Mouse (Mus musculus): ENCODE data around the gene Cers6. TPM values are rescaled to one million over a fixed set of nuclear protein-coding genes. Genes with fewer than 3 reads are reported as not detected.

The Cers6 gene
- polyA plus RNA-seq (2012), result 0.04 TPM in 1 of 2 replicates, not detected in the other

- Histone ChIP-seq H3K27me3 (ENCODE audit: control insufficient read depth) (peaks cover 39% of the 10 kb centered on the region), H3K4me3 (replicated peaks) (peak within 1 kb of the TSS; percentile 67), H3K9me3 (ENCODE audit: control insufficient read depth, low read length) (no peaks in the 10 kb centered on the region), H3K36me3 (ENCODE audit: control insufficient read depth) (no peaks in the 10 kb centered on the region), H3K4me1 (ENCODE audit: control insufficient read depth) (peaks cover 18% of the 10 kb centered on the region)
- TF ChIP-seq TAL1 (IDR thresholded peaks at IDR 0.05; ENCODE audit: low read length) (no peak), GATA1 (IDR thresholded peaks at IDR 0.05; ENCODE audit: low read length) (no peak)
These were observed at the start of gene Cers6 for GRCm38 (mm10) chr2:68860904-68861685. Gene Cers6 (plus strand): TSS chr2:68861441.

DNA sequence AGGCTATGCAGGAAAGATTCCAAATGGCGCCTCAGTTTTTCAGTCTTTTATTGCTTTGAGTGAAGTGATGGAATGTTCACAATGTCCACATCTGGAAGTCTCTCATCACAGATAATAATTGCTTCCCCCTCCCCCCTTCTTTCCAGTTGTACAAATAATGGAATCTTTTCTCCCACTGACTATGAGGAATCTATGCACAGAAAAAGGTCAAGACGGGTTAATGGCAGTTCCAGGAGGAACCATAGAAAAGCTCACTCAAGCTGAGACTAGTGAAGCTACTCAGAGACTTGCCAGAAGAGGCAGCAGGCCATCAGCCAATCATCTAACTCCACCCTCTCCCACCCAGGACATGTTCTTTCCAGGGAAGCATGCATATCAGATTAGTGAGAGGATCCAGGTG, 46.8 kb upstream of the Cers6 start:
- Histone ChIP-seq H3K9me3 (ENCODE audit: control insufficient read depth, low read length) (no peaks in the 10 kb centered on the region), H3K4me1 (ENCODE audit: control insufficient read depth) (no peaks in the 10 kb centered on the region), H3K27me3 (ENCODE audit: control insufficient read depth) (no peaks in the 10 kb centered on the region), H3K4me3 (replicated peaks) (no peak overlapping the region), H3K36me3 (ENCODE audit: control insufficient read depth) (no peaks in the 10 kb centered on the region)
- TF ChIP-seq TAL1 (IDR thresholded peaks at IDR 0.05; ENCODE audit: low read length), result no peak
- no peak for TF ChIP-seq GATA1 (IDR thresholded peaks at IDR 0.05; ENCODE audit: low read length)

DNA sequence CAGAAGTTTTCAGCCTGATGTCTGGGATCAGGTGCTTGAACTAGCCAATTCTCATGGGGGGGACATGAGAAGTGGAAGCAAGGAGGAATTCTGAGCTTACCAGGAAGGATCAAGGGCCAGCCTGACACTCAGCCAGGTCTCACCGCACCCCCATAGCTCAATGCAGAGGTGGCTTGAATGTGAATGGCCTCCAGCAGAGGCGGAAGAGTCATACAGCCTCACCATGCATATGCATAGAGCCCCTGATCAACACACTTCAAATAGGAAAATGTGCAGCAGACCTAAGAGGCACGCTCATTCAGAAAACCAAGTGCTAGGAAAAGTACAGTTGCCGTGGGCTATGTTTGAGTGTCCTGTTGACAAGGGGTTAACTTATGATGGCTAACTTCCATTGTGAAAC, 42.2 kb upstream of the Cers6 start:
- TF ChIP-seq GATA1 (IDR thresholded peaks at IDR 0.05; ENCODE audit: low read length) (no peak), TAL1 (IDR thresholded peaks at IDR 0.05; ENCODE audit: low read length) (no peak)
- no peak overlapping the region for H3K4me3 ChIP-seq (replicated peaks)
- H3K9me3 ChIP-seq (ENCODE audit: control insufficient read depth, low read length), result no peaks in the 10 kb centered on the region
- no peaks in the 10 kb centered on the region for H3K4me1 ChIP-seq (ENCODE audit: control insufficient read depth)
- H3K27me3 ChIP-seq (ENCODE audit: control insufficient read depth), result no peaks in the 10 kb centered on the region
- no peaks in the 10 kb centered on the region for H3K36me3 ChIP-seq (ENCODE audit: control insufficient read depth)

DNA sequence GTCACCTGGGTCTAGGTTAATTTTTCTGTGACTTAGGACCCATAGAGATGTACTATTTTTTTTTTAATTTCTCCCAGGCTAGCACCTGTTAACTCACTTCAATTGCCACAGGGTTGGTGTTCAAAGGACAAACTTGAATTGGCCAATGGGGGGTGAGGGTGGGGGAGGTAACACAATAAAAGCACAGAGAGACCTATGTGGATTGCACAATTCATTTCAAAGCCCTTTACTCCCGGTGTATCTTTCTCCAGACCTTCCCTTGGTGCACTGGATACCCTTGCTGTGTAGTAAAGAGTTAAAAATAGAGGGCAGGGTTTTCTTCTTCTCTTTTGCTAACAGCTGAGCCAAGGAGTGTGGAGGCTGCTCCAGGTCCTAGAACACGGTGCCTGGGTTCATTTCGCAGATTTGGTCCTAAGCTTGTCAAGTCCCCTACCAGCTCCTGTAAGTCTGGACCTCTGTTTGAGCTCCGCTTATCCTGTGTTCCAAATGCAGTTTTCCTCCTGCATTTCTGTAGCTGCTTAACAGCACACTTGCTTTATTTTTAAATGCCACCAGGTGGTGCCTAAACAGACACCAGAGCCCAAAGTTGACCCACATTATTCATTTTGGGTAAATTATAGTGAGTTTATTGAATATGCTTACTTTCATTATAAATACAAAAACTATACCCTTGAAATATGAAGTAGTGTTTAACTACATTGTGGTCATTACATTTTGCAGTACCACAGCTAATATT, 38.9 kb upstream of the Cers6 start:
- H3K36me3 ChIP-seq (ENCODE audit: control insufficient read depth), result no peaks in the 10 kb centered on the region
- TF ChIP-seq GATA1 (IDR thresholded peaks at IDR 0.05; ENCODE audit: low read length) (no peak), TAL1 (IDR thresholded peaks at IDR 0.05; ENCODE audit: low read length) (no peak)
- H3K27me3 ChIP-seq (ENCODE audit: control insufficient read depth), result no peaks in the 10 kb centered on the region
- H3K9me3 ChIP-seq (ENCODE audit: control insufficient read depth, low read length), result no peaks in the 10 kb centered on the region
- H3K4me3 ChIP-seq (replicated peaks), result no peak overlapping the region
- H3K4me1 ChIP-seq (ENCODE audit: control insufficient read depth), result no peaks in the 10 kb centered on the region

- no peaks in the 10 kb centered on the region for H3K27me3 ChIP-seq (ENCODE audit: control insufficient read depth)
- H3K36me3 ChIP-seq (ENCODE audit: control insufficient read depth), result no peaks in the 10 kb centered on the region
- H3K9me3 ChIP-seq (ENCODE audit: control insufficient read depth, low read length), result no peaks in the 10 kb centered on the region
- no peak for TF ChIP-seq GATA1 (IDR thresholded peaks at IDR 0.05; ENCODE audit: low read length)
- no peak for TF ChIP-seq TAL1 (IDR thresholded peaks at IDR 0.05; ENCODE audit: low read length)
- no peak overlapping the region for H3K4me3 ChIP-seq (replicated peaks)
- no peaks in the 10 kb centered on the region for H3K4me1 ChIP-seq (ENCODE audit: control insufficient read depth)
These were observed 35.8 kb upstream of the Cers6 start for GRCm38 (mm10) chr2:68825326-68826020.

- Histone ChIP-seq H3K4me1 (ENCODE audit: control insufficient read depth) (no peaks in the 10 kb centered on the region), H3K9me3 (ENCODE audit: control insufficient read depth, low read length) (no peaks in the 10 kb centered on the region), H3K4me3 (replicated peaks) (no peak overlapping the region), H3K27me3 (ENCODE audit: control insufficient read depth) (no peaks in the 10 kb centered on the region), H3K36me3 (ENCODE audit: control insufficient read depth) (no peaks in the 10 kb centered on the region)
- no peak for TF ChIP-seq TAL1 (IDR thresholded peaks at IDR 0.05; ENCODE audit: low read length)
- TF ChIP-seq GATA1 (IDR thresholded peaks at IDR 0.05; ENCODE audit: low read length), result no peak
These were observed 17.9 kb upstream of the Cers6 start for GRCm38 (mm10) chr2:68843330-68843729.

DNA sequence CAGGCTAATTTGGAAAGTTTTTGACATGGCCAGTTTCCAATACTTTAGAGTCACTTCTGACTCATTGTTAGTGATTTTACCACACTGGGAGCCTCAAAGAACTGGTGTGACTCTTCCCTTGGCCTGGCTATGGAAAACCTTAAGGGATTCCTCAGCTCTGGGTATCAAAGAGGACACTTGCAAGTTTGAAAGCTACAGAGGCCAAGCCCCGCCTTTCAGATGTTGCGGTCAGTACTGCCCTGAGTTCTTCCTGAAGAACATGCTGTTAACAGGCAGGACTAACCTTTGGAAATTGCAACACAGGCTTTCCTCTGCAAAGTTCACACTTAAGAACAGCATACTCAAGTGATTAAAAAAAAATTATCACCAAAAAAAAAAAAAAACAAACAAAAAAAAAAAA, 16.7 kb upstream of the Cers6 start:
- Histone ChIP-seq H3K27me3 (ENCODE audit: control insufficient read depth) (no peaks in the 10 kb centered on the region), H3K4me3 (replicated peaks) (no peak overlapping the region), H3K9me3 (ENCODE audit: control insufficient read depth, low read length) (no peaks in the 10 kb centered on the region), H3K36me3 (ENCODE audit: control insufficient read depth) (no peaks in the 10 kb centered on the region), H3K4me1 (ENCODE audit: control insufficient read depth) (no peaks in the 10 kb centered on the region)
- TF ChIP-seq GATA1 (IDR thresholded peaks at IDR 0.05; ENCODE audit: low read length) (no peak), TAL1 (IDR thresholded peaks at IDR 0.05; ENCODE audit: low read length) (no peak)

DNA sequence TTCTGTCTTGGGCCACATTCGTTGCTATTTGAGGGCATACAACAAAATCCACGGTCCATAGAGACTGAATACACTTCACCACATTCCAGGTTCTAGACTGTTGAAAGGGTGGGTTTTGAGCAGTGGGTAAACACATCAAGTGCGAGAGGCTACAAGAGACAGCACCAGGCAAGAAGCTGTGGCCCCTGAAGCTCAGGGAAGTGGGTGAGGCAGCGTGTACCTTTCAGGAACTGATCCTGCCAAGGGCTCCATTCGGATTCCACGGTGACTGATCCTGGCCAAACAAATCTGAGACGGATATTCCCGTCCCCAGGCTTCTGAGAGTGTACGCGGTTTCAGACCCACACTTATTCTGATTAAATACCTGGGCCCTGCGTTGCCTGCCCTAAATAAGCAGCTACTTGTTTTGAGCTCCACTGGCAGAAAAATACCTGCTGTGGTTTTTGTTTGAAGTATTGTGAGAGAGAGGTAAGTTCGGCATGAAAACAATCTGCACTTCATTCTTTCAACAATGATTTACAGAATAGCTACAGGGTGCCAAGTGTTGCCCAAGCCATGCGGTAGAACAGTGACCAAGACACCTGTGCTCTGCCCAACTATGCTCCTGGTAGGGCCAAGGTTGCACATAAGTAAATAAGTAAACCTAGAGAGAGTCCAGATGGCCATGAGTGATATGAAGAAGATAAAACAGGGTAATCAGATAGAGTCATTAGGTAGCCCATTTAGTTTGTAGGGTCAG, 16.1 kb upstream of the Cers6 start:
- H3K36me3 ChIP-seq (ENCODE audit: control insufficient read depth), result no peaks in the 10 kb centered on the region
- TF ChIP-seq GATA1 (IDR thresholded peaks at IDR 0.05; ENCODE audit: low read length) (no peak), TAL1 (IDR thresholded peaks at IDR 0.05; ENCODE audit: low read length) (no peak)
- H3K4me3 ChIP-seq (replicated peaks), result no peak overlapping the region

More for the DNA sequence above, 16.1 kb upstream of the Cers6 start:
- Histone ChIP-seq H3K4me1 (ENCODE audit: control insufficient read depth) (no peaks in the 10 kb centered on the region), H3K27me3 (ENCODE audit: control insufficient read depth) (no peaks in the 10 kb centered on the region), H3K9me3 (ENCODE audit: control insufficient read depth, low read length) (no peaks in the 10 kb centered on the region)
